Mouse (Mus musculus): ENCODE measurements around the gene 4933402J07Rik. TPM values are rescaled to one million over a fixed set of nuclear protein-coding genes. Genes with fewer than 3 reads are reported as not detected.

4933402J07Rik gene
- total RNA-seq (2021), result not detected

DNA sequence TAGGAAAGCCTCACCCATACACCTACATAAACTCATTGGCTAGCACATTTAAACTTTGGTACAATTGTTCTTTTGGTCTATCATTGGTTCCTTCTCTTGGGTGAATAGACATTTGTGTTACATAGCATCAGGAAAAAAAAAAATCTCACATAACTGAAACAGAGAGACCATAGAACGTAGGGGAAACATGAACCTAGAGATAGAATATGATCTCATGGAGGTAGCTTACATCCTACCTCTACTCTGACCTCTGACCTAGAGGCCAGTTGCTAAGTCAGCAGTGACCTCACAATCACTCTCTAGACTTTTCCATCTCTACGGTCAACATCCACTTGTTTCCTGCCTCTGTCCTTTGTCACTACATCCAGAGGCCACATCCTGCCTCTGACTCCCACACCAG lies at the start of gene 4933402J07Rik:
Gene 4933402J07Rik (plus strand): TSS at position 301 of the 400 bp plus-strand sequence.
- DNase-seq, result no peak

DNA sequence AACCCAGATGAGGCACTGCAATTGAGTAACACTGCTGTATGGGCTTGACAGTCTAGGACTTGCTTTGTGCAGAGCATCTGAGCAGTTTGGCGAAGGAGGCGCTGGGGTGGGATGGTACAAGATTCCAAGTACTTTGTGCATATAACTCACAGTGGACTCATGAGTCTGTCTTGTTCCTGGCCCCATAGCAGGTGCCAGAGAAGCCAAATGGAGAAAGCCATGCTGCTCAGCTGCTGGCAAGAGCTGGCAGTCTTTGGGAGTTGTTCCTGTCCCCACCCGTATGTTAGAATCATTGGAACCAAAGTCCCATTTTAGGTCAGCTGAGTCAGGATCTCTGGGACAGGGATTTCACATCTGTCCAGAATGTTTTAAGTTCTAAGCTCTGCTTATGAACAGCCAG lies 46.5 kb upstream of the 4933402J07Rik start:
- no peak for DNase-seq

DNA sequence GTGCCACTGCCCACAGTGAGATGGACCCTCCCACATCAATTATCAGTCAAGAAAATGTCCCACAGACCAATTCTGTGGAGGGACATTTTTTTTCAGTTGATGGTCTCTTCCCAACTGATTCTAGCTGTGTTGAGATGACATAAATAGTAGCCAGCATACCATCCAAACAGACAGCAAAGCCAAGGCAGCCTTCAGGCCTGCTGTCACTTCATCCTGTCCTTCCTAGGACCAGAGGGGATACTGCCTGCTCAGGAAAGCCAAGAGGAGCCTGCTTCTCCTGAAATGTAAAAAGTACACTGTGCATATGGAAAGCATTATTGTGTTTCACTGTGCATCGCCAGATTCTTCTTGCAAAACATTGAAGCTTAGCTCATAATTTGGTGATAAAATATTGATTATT lies 38.6 kb upstream of the 4933402J07Rik start:
- DNase-seq, result no peak

- DNase-seq, result no peak
These were observed 32.5 kb upstream of the 4933402J07Rik start for GRCm38 (mm10) chr8:87531176-87531575.

DNA sequence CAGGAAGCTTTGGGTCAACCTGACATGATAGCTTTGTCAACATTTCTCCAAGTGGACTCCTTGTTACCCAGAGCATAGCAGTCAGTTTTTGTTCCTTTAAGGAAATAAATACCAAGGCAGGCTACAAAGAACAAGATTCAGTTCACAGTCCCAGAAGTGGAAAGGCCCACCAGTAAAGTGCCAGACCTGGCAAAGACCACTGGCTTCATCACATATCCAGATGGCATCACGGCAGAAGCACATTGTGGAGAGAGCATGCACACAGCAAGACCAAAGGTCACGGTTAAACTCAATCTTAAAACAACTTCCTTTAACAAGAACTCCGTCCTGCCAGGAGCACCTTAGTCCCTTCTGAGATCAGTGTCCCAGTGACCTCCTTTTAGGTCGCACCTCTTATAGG lies 30.2 kb upstream of the 4933402J07Rik start:
- no peak for DNase-seq

GRCm38 (mm10) chr8:87534846-87535245 lies 28.8 kb upstream of the 4933402J07Rik start:
- no peak for DNase-seq

GRCm38 (mm10) chr8:87536615-87537329 lies 26.9 kb upstream of the 4933402J07Rik start:
- DNase-seq, result peak; percentile 52 to 73

GRCm38 (mm10) chr8:87539829-87540394 lies 23.7 kb upstream of the 4933402J07Rik start:
- peak; percentile 15 to 21 for DNase-seq

DNA sequence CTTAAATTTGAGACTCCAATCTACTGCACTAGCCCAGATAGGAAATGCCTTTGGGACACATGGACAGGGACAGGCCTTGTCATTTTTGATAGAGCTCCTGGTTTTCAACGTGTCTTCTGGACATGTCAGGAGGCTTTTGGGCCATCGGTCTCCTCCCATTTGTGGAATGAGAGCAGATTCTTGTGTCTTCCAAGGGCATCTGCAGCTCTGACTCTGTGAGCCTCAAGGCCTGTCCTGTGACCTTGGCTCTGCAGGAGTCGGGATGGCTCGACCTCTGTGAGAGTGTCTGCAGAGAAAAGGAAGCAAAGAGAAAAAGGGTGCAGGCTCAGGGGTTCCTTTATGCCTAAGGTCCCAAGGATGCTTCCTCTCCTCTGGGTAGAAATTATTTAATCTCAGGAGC lies 13.8 kb upstream of the 4933402J07Rik start:
- DNase-seq, result no peak

- no peak for DNase-seq
These were observed 10.9 kb upstream of the 4933402J07Rik start for GRCm38 (mm10) chr8:87552801-87553200.

GRCm38 (mm10) chr8:87560801-87561200 lies 2.9 kb upstream of the 4933402J07Rik start:
- DNase-seq, result no peak

GRCm38 (mm10) chr8:87569203-87569602 lies 5.5 kb downstream of the 4933402J07Rik start:
- DNase-seq, result no peak

GRCm38 (mm10) chr8:87569706-87570563 lies 6.3 kb downstream of the 4933402J07Rik start:
- DNase-seq, result no peak

DNA sequence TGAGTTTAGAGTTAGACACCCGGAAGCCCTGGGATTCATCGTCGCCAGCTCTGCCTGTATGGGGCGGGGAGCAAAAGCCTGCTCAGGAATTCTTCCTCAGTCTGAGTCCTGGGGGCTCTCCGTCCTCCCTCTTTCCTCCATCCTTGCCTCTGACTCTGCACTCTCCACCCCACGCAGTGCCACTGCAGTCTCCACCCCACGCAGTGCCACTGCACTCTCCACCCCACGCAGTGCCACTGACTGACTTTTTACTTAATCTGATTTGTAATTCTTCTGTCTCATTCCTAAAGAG lies 6.9 kb downstream of the 4933402J07Rik start:
- DNase-seq, result no peak

GRCm38 (mm10) chr8:87570880-87571279 lies 7.2 kb downstream of the 4933402J07Rik start:
- no peak for DNase-seq

DNA sequence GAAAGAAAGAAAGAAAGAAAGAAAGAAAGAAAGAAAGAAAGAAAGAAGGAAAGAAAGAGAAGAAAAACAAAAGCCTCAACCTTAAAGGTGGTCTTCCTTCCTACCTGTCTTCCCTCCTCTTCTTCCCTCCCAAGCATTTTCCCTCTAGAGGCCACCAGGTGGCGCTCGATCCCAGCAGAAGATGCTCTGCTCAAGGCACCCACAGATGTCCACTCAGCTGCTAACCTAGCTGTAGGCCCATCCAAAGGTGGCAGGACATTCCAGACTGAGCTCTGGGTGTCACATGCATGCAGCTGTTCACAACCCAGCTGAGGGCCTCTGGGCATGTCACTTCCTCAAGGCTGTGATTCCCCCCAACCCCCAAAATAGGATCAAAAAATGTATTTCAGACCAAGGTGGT lies 30.6 kb downstream of the 4933402J07Rik start:
- peak; percentile 41 to 49 for DNase-seq

GRCm38 (mm10) chr8:87602731-87603130 lies 39.1 kb downstream of the 4933402J07Rik start:
- DNase-seq, result no peak

DNA sequence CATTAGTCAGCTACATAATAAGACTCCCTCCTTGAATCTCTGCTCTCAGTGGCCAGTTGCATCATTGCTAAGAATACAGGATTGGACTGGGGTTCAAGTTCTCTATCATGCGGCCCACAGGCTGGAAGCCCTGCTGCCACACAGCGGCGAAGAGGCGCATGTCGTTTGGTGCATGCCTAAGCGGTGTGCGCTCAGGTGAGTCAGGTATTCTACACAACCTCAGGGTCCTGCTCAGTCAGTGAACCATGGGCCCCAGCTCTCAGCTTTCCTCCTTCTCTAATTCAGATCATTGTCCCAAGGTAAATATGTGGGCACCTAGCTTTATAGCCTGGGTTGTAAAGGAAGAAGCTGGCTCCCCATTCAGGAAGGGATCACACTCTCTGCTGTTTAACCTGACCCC lies 45.5 kb downstream of the 4933402J07Rik start:
- no peak for DNase-seq

- DNase-seq, result no peak
These were observed 46.1 kb downstream of the 4933402J07Rik start for GRCm38 (mm10) chr8:87609651-87610192.

- DNase-seq, result no peak
These were observed 50.0 kb downstream of the 4933402J07Rik start for GRCm38 (mm10) chr8:87613701-87614100.

GRCm38 (mm10) chr8:87619118-87619517 lies 55.5 kb downstream of the 4933402J07Rik start:
- no peak for DNase-seq

DNA sequence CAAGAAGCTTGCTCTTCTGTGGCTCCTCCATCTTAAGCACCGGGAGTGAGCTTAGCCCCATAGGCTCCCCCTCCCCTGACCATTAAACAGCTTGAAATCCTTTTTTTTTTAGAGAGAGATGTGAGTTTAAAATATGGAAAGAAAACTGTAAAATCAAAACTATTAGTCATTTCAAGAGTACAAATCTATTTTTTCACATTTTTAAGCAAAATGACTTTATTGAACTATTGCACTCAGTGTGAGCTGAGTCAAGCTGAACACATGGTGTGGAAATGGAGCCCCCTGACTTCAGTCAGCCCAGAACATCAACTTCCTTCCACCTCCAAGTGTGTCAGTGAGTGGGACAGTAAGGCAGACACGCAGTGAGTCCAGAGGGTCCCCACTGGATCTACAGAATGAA lies 55.9 kb downstream of the 4933402J07Rik start:
- no peak for DNase-seq

DNA sequence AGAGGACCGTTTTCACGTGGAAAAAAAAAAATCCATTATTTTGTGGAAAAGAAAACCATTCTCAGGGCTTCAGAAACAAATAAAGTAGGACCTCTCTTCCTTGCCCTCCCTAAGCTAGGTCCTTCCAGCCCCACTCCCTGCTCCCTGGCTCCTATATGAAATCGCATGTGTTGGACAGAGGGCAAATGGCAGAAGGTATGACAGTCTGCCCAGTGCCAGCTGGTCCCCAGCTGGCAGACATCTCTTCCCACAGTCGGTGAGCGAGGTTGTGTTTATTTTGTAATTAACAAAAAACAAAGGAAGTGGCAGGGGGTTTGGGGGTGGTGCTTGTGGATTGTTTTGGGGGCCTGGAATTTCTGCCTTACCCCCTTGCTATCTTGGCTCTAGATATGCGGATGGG lies 56.6 kb downstream of the 4933402J07Rik start:
- DNase-seq, result no peak

All from layer of hippocampus, postnatal 36 days (tissue).